Mouse (Mus musculus) left cerebral cortex, postnatal 10 days (tissue): ENCODE results near the gene Tmem38b. TPM values are rescaled to one million over a fixed set of nuclear protein-coding genes. Genes with fewer than 3 reads are reported as not detected.

ENCODE experiments used
- DNase-seq, 2 experiments: peaks; one replicate each; pipeline ENCODE4 v3.0.0; 2021 to 2022; ENCODE audit warnings: low spot score in 2 of 2, mixed read lengths in 1 of 2; ENCODE audit errors: extremely low spot score in 1 of 2
- intact Hi-C: fragments of 180-260 bp; cut with DNase I; formaldehyde crosslinking; loops from one replicate; pipeline ENCODE4 v1.15.1; 2025
- total RNA-seq, 2 experiments: library from RNA; stranded (reverse); gene quantifications; 2 replicates each; pipeline ENCODE4 v1.2.3; 2021

Gene Tmem38b
- total RNA-seq, 2 experiments from 2014 or later = 10.7 to 13.6 TPM

GRCm38 (mm10) chr4:53864098-53864820, 38.4 kb downstream of the Tmem38b start:
- intact Hi-C loops = no loop called here
- no peak for DNase-seq

DNA sequence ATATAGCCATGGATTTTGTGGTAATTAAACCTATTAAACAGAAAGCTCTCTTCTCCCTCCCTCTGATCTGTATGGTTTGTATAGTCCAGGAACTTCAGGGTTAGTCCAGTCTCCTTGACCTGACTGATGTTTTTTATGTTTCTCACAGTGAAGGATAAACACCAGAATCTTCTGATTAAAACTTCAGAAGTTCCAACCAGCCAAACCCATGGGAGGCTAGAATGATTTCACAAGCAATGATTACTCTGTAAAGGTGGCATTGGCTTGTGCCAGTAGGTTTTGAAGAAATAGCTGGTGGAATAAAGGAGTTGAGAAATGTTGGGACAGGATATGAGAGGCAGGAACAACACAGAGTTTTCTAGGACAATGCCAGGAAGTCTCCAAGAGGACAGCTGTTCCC, 40.6 kb downstream of the Tmem38b start:
- no peak for DNase-seq
- intact Hi-C loops = no loop called here

DNA sequence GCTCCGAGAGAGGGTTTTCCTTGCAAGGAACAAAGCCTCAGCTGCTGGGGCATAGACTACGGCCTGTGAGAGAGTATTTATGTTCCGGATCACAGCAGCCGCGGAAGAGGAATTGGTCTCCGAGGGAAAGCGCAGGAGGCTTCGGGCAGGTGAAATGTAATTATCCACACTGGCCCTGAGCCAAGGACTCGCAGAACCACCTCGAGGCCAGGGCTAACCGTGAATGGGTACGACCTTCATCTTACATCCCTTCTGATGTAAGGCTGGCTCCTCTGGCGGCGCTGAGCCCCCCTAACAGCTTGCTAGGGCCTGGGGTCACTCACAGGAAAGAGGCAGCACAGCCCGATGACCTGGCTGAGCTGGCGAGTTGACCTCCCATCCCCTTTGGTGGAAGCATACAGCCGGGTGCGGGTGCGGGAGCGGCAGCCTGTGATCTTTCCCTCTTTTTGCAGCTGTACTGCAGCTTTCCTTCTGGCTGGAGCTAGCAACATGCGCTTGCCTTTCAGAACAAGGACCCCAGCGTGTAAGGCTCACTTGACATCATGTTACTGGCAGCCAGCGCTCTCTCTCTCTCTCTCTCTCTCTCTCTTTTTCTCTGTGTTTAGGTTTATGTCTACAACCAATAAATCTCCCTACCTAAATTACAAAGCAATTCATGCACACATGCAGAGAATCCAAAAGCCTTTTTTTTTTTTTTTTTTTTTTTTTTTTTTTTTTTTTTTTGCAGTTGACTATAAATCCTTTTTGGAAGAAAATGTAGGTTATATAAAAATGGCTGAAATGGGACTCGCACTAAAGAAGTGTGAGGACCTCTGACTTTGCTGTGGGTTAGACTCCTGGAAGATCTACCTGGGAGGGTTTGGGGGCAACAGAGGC, 52.9 kb downstream of the Tmem38b start:
- no peak for DNase-seq
- intact Hi-C loops = no loop called here

GRCm38 (mm10) chr4:53882921-53883682, 57.3 kb downstream of the Tmem38b start:
- intact Hi-C loops = loop anchor here (5.0 kb wide), 1 partner anchor 1064 kb away; the partner anchor contains the start of gene Zfp462
- no peak for DNase-seq

- peak in 1 of 2 experiments; percentile 56 for DNase-seq
- intact Hi-C loops = loop anchor here (2.0 to 5.0 kb wide), 2 partner anchors 1063 to 1356 kb away; partner anchors contain the start of gene Zfp462
Measured at GRCm38 (mm10) chr4:53884351-53885245, 58.8 kb downstream of the Tmem38b start.

DNA sequence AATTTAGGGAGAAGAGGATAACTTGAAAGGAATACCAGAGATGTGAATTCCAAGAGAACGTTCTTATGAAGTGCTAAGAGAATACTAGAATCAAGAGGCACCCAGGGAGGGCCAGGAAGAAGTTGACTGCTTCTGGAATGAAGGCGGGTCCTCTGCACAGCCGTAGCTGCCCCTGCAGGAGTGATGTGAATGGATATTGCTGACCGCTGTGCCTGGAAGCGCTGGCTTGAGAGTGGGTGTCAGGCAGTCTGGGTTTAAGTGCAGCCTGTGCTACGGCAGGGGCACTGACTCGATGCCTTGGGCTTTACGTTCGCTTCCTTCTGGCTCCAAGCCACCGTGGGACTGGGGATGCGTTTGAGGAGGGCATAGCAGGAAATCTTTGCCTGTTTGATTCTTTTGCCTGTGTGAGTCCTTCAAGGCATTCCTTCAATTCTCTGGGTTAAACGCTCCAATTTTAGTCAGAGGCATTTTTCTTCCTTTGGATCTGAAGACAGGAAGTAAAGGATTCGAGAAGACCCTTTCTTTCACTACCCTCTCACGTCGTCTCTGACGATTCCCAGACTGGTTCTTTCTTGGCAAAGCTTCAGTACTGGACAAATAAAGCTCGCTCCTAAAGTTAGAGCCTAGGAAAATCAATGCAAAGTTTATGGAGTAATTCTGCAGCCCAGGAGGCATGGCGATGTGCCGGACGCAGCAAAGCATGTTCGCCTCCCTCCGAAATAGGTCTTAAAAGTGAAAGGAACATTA, 60.7 kb downstream of the Tmem38b start:
- peak in 1 of 2 experiments; percentile 30 for DNase-seq
- intact Hi-C loops = loop anchor here (2.0 kb wide), 1 partner anchor 32 kb away; no protein-coding TSS in a partner anchor

DNA sequence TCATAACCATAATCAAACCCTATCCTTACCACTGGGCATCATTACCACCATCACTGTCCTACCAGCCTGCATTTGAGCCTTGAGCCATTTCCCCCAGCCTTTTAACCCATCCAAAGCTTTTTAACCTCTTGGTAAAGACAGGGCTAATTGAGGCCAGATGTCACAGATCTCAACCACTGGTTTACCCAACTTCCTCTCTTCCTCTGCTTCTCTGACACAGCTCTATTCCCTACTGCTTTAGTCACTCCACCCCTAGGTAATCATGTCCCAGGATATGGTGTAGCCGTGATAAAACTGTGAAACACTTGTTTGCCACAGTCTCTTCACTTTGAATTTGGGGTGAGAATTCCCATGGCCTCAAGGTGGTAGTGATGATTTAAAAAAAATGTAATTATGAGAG, 69.5 kb downstream of the Tmem38b start:
- no peak for DNase-seq
- intact Hi-C loops = no loop called here

- DNase-seq = no peak
- intact Hi-C loops = no loop called here
Measured at GRCm38 (mm10) chr4:53896150-53896833, 70.4 kb downstream of the Tmem38b start.

DNA sequence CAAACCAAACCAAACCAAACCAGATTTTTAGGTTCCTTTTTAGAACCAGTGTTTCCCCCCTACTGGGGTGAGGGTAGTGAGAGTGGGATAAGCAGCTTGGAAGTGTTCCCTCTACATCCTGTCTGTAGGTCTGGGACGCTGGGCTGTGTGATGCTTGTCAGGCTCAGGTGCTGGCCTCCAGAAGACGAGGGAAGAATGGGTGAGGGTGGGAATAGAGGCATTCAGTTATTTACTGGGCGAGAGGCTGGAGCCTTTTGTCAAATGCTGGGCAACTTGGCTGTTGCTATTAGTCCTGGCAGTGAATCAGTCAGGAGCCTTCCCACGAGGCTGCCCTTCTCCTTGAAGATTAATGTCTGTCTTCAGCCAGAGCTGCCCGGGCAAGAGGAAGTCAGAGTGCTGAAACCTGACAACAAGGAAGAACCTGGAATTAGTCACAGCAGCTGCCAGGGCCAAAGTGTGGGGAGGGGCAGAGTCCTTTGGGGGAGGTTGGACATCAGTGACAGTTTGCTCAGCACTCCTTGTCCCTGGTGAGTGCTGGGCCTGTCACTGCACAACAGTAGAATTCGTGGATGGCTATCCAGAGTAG, 74.6 kb downstream of the Tmem38b start:
- no peak for DNase-seq
- intact Hi-C loops = no loop called here

DNA sequence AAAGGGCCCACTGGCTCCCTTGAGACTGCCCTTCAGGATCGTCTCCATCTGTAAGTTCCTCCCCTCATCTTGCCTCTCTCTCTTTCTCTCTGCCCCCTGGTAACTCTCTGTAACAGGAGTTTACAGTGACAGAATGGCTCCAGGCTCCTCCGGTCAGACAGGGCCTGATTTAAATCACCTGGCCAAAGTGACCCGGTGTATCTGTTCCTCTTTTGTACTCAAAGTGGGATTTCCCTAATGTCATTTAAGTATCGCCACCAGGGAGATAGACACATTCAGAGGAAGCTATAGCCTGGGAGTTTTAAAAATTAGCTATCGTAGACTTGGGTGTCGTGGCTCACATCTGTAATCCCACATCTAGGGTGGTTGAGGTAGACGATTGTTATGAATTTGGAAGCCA, 78.5 kb downstream of the Tmem38b start:
- DNase-seq = no peak
- intact Hi-C loops = no loop called here

DNA sequence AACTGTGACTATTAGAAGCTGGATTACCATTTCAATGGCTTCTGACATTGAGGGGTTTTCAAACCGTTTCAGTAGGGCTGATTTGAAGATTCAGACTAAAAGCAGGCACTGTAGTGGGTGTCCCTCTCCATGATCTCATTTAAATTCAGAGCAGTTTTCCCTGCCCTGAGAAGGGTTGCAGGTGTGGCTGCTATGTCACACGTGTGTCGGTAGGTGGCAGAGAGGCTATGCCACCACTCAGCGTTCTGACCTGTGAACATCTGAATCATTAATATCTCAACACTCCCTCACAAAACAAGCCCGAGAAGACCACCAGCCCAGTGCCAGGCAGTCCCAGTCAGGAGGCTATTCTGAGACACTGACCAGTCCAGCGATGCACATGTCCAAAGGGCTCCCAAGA, 79.7 kb downstream of the Tmem38b start:
- intact Hi-C loops = no loop called here
- no peak for DNase-seq

- no peak for DNase-seq
- intact Hi-C loops = no loop called here
Measured at GRCm38 (mm10) chr4:53907071-53907470, 81.2 kb downstream of the Tmem38b start.

Other genes starting within 250 kb of the Tmem38b start
- 10 to 100 TPM; 45.9 to 54.0 TPM for gene Fsd1l, start 194.6 kb upstream of the Tmem38b start, total RNA-seq
- 10 to 100 TPM; 27.6 to 28.9 TPM for gene Fktn, start 112.0 kb upstream of the Tmem38b start, total RNA-seq
- gene Tal2, start 46.3 kb upstream of the Tmem38b start, total RNA-seq = under 1 TPM in 1 of 2 experiments, not detected in 1; 0.11 TPM